Mouse (Mus musculus) cerebellum, postnatal 36 days (tissue): ENCODE measurements around the gene Pheta1.

Source experiments
- DNase-seq, 2 experiments: peaks; one replicate each; pipeline ENCODE4 v3.0.0; 2021 to 2022; ENCODE audit warnings: mixed read lengths in 2 of 2

Gene Pheta1

GRCm38 (mm10) chr5:121827876-121828275 is 20.9 kb upstream of the Pheta1 start:
- peak in 1 of 2 experiments; percentile 14 for DNase-seq

GRCm38 (mm10) chr5:121828491-121829432 is 20.0 kb upstream of the Pheta1 start:
- DNase-seq, result peak; percentile 66 to 73

- no peak for DNase-seq
These were observed 17.7 kb upstream of the Pheta1 start for GRCm38 (mm10) chr5:121831002-121831601.

GRCm38 (mm10) chr5:121832376-121833155 is 16.2 kb upstream of the Pheta1 start:
- peak in 1 of 2 experiments; percentile 17 for DNase-seq

GRCm38 (mm10) chr5:121833159-121833558 is 15.6 kb upstream of the Pheta1 start:
- DNase-seq, result peak in 1 of 2 experiments; percentile 14

GRCm38 (mm10) chr5:121833572-121834240 is 15.1 kb upstream of the Pheta1 start:
- DNase-seq, result peak in 1 of 2 experiments; percentile 56

- DNase-seq, result no peak
These were observed 14.6 kb upstream of the Pheta1 start for GRCm38 (mm10) chr5:121834241-121834606.

- DNase-seq, result no peak
These were observed 13.6 kb upstream of the Pheta1 start for GRCm38 (mm10) chr5:121834991-121835747.

- DNase-seq, result no peak
These were observed 12.7 kb upstream of the Pheta1 start for GRCm38 (mm10) chr5:121835949-121836691.

- peak; percentile 81 to 85 for DNase-seq
These were observed 11.9 kb upstream of the Pheta1 start for GRCm38 (mm10) chr5:121836692-121837415.

GRCm38 (mm10) chr5:121837441-121838340 is 11.1 kb upstream of the Pheta1 start, which contains the start of gene Sh2b3:
Gene Sh2b3, minus strand, starts transcription at chr5:121837646.
- no peak for DNase-seq

- DNase-seq, result peak; percentile 52 to 66
These were observed 10.2 kb upstream of the Pheta1 start for GRCm38 (mm10) chr5:121838341-121839127.

- no peak for DNase-seq
These were observed 9.7 kb upstream of the Pheta1 start for GRCm38 (mm10) chr5:121839128-121839473.

- DNase-seq, result no peak
These were observed 7.3 kb upstream of the Pheta1 start for GRCm38 (mm10) chr5:121841516-121841915.

- DNase-seq, result peak in 1 of 2 experiments; percentile 14
These were observed 6.8 kb upstream of the Pheta1 start for GRCm38 (mm10) chr5:121841973-121842372.

GRCm38 (mm10) chr5:121842665-121843118 is 6.1 kb upstream of the Pheta1 start:
- DNase-seq, result peak; percentile 88 to 89

GRCm38 (mm10) chr5:121843138-121843905 is 5.5 kb upstream of the Pheta1 start:
- no peak for DNase-seq
